Mouse (Mus musculus) bone marrow, adult 2 months (tissue): ENCODE measurements around the gene Tet3. TPM values are rescaled to one million over a fixed set of nuclear protein-coding genes. Genes with fewer than 3 reads are reported as not detected.

ENCODE experiments used
- H3K27ac ChIP-seq: fragments of 200-500 bp; 2 replicates; pipeline ENCODE4 v1.5.1; 2012; ENCODE audit warnings: low read depth, mild to moderate bottlenecking, control low read depth, inconsistent platforms, low read length; ENCODE audit not compliant: control insufficient read depth, poor library complexity, insufficient read depth
- H3K4me1 ChIP-seq: fragments of 200-500 bp; 2 replicates; pipeline ENCODE4 v1.6.1; 2011; ENCODE audit warnings: low read length; ENCODE audit not compliant: control insufficient read depth, insufficient read depth
- H3K4me3 ChIP-seq: fragments of 200-500 bp; replicated peaks from 2 replicates; pipeline ENCODE3; 2011; ENCODE audit warnings: mild to moderate bottlenecking, low read depth, low read length, control low read depth; ENCODE audit not compliant: control insufficient read depth
- CTCF ChIP-seq: fragments of 200-500 bp; IDR thresholded peaks from 2 replicates; pipeline ENCODE4 v1.5.1; 2011; ENCODE audit warnings: low read length, control low read depth; ENCODE audit not compliant: control insufficient read depth, insufficient read depth
- POLR2A ChIP-seq: fragments of 200-500 bp; IDR thresholded peaks from 2 replicates; pipeline ENCODE4 v1.6.1; 2011; ENCODE audit warnings: low read depth, mild to moderate bottlenecking, control low read depth, low read length, borderline replicate concordance; ENCODE audit not compliant: control insufficient read depth
- WGBS: fragments of 180-500 bp; shearing (Covaris S2); methylation state at CpG from one replicate; pipeline ENCODE4 v1.1.7; 2018; 5-methylcytosine and 5-hydroxymethylcytosine counted together
- polyA plus RNA-seq: library from polyadenylated mRNA; stranded (reverse); fragments of >200 nt; gene quantifications from 2 replicates; pipeline ENCODE4 v1.2.4, GENCODE M21; 2011; ENCODE audit warnings: low replicate concordance; ENCODE audit not compliant: missing spikeins, insufficient read depth, insufficient read length

Gene Tet3
- polyA plus RNA-seq, 1 experiment = 35.7 TPM

DNA sequence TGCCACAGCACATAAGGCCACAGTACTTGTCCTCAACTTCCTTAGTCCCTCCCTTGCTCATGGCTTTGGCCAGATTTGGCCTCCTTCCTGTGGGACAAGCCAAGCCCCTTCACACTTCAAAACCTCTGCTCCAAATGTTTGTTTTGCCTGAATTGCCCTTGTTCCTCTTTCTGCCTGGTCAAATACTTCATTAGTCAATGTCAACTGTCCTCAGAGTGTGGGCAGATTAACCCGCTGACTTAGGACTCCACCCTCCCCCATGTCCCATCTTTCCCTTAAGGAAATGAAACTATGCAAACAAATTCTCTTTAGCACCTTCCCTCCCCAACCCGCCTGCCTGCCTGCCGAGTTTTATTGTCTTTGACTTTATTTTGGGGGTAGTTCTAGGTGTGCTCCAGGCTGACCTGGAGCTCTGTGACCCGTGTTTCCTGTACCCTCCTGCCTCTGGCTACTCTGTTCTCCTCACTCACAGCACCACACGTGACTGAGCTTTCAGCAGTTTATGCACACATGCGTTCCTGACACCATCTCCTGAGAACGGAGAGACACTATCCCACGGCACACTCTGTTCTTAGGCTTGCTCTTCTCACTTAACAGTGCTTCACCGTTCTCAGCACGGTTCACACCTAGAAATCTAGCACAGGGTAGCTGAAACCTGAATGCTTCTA, 23.7 kb upstream of the Tet3 start:
- WGBS = 15% methylated on average over 10 of the region's 10 CpGs
- Histone ChIP-seq H3K27ac (peak overlapping the region; percentile 60), H3K4me1 (peaks cover 13% of the 10 kb centered on the region), H3K4me3 (no peak overlapping the region)
- TF ChIP-seq CTCF = no peak
- TF ChIP-seq POLR2A = no peak

DNA sequence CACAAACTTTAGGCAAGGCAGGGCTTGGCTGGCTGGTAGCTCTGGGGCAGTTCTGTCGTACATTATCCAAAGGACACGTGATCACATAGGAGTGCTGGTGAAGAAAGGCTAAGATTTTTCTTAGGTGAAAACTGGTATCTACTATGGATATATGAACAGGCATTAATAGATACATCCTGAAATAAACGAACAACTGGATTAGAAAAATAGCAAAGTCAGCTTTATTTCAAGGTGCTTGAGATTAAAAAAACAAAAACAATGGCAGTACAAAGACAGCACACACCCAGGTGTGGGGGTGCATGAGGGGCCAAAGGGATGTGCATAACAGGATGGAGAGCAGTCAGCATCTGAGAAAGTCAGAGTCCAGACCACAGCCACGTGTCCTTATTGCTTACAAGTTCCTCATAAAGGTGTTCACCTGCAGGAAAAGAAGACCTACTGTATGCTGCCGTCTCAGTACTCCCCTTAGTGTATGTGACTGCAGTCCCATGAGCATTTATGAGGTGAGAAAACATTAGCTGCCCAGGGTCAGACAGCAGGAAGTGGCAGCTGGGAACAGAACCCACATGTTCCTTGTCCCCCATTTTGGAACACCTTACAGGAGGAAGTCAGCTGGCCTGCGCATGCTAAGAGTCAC, 21.3 kb upstream of the Tet3 start:
- no peak overlapping the region for H3K27ac ChIP-seq
- 67% methylated on average over 6 of the region's 6 CpGs for WGBS
- TF ChIP-seq CTCF = no peak
- TF ChIP-seq POLR2A = no peak
- no peak overlapping the region for H3K4me3 ChIP-seq
- peaks cover 15% of the 10 kb centered on the region for H3K4me1 ChIP-seq

- no peak for TF ChIP-seq CTCF
- TF ChIP-seq POLR2A = no peak
- Histone ChIP-seq H3K4me1 (peaks cover 15% of the 10 kb centered on the region), H3K27ac (no peak overlapping the region), H3K4me3 (no peak overlapping the region)
- 65% methylated on average over 2 of the region's 2 CpGs for WGBS
Observed at GRCm38 (mm10) chr6:83479193-83479592, 20.3 kb upstream of the Tet3 start.

- WGBS = 76% methylated on average over 7 of the region's 7 CpGs
- no peak for TF ChIP-seq CTCF
- Histone ChIP-seq H3K4me3 (no peak overlapping the region), H3K27ac (no peak overlapping the region), H3K4me1 (peaks cover 15% of the 10 kb centered on the region)
Observed at GRCm38 (mm10) chr6:83478628-83479027, 19.7 kb upstream of the Tet3 start.

DNA sequence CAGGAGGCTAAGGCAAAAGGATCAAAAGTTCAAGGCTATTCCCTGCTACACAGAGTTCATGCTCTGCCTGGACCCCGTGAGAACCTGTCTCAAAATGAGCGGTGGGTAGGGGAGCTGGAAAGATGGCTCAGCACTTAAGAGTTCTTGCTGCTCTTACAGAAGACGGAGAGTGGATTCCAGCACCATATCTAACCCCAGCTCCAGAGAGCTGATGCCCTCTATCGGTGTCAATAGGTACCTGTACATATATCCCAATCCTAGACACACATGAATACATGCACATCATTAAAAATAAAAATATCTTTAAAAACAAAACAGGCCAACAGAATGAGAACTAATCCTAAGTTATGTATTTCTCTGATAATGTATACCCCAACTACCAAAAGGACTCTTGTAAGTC, 19.3 kb upstream of the Tet3 start:
- H3K27ac ChIP-seq = no peak overlapping the region; the same call in 1 of the 2 replicates
- WGBS = 53% methylated on average over 4 of the region's 4 CpGs
- peaks cover 15% of the 10 kb centered on the region for H3K4me1 ChIP-seq
- TF ChIP-seq POLR2A (no peak), CTCF (no peak)
- no peak overlapping the region for H3K4me3 ChIP-seq

- H3K4me1 ChIP-seq = peaks cover 4% of the 10 kb centered on the region
- H3K27ac ChIP-seq = no peak overlapping the region
- WGBS = 65% methylated on average over 7 of the region's 7 CpGs
- no peak for TF ChIP-seq POLR2A
- no peak for TF ChIP-seq CTCF
- H3K4me3 ChIP-seq = no peak overlapping the region
Observed at GRCm38 (mm10) chr6:83475431-83475830, 16.5 kb upstream of the Tet3 start.

GRCm38 (mm10) chr6:83473240-83473639, 14.4 kb upstream of the Tet3 start:
- 22% methylated on average over 9 of the region's 9 CpGs for WGBS
- Histone ChIP-seq H3K4me1 (peaks cover 2% of the 10 kb centered on the region), H3K4me3 (no peak overlapping the region), H3K27ac (no peak overlapping the region)
- TF ChIP-seq POLR2A = no peak
- TF ChIP-seq CTCF = no peak

- peaks cover 1% of the 10 kb centered on the region for H3K4me1 ChIP-seq
- no peak overlapping the region for H3K27ac ChIP-seq
- TF ChIP-seq CTCF (no peak), POLR2A (no peak)
- H3K4me3 ChIP-seq = no peak overlapping the region
- 91% methylated on average over 7 of the region's 7 CpGs for WGBS
Observed at GRCm38 (mm10) chr6:83471739-83472138, 12.9 kb upstream of the Tet3 start.
